Mouse (Mus musculus) G1E (cell line): ENCODE measurements around the gene Mfsd13b.

Experiments used
- CTCF ChIP-seq: IDR thresholded peaks from 2 replicates; pipeline ENCODE4 v1.5.1; 2012; ENCODE audit warnings: low read depth, low read length, inconsistent platforms, mixed read lengths
- TAL1 ChIP-seq: conservative IDR thresholded peaks from 2 replicates; pipeline ENCODE4 v1.6.1; 2012; ENCODE audit warnings: low read depth, low read length, inconsistent platforms, mixed read lengths

GRCm38 (mm10) chr7:120933680-120934195 lies 48.6 kb upstream of the Mfsd13b start:
- TF ChIP-seq CTCF, result no peak
- peak; percentile 93 for TF ChIP-seq TAL1
